In genomic region chr1:98107599-98107998, GRCm38 (mm10) we compare ENCODE assay signal across 17 mouse cellular contexts.
"Had no signal": no experiment of that assay in that cellular context is flagged by ENCODE, and none has a peak within 500 bp of the region (broad histone marks: within the 10 kb centered on the region; RNA-seq: fewer than 3 reads in every experiment).

No protein-coding gene starts in this region.

- H3K36me3 ChIP-seq: kidney, embryonic 15.5 days; limb, embryonic 12.5 days; limb, embryonic 15.5 days had no signal

- H3K4me2 ChIP-seq: kidney, embryonic 15.5 days; limb, embryonic 12.5 days; limb, embryonic 15.5 days; liver, embryonic 11.5 days; lung, embryonic 14.5 days had no signal

- ATAC-seq: liver, postnatal 0 days; lung, postnatal 0 days had no signal

- H3K9me3 ChIP-seq: kidney, embryonic 15.5 days; limb, embryonic 12.5 days; limb, embryonic 15.5 days had no signal

- H3K27ac ChIP-seq: kidney, embryonic 15.5 days; left cerebral cortex, adult 2 months; limb, embryonic 12.5 days; limb, embryonic 15.5 days; liver, embryonic 14.5 days; macrophage had no signal

- DNase-seq: kidney, adult 11 months; kidney, adult 8-10 months; kidney, postnatal 10 days; kidney, postnatal 36 days; layer of hippocampus, postnatal 36 days; liver, postnatal 0 days; lung, embryonic 14.5 days; thymus, adult 18-20 months; thymus, postnatal 36 days had no signal

- H3K9ac ChIP-seq: kidney, embryonic 15.5 days; limb, embryonic 12.5 days; limb, embryonic 15.5 days; liver, embryonic 14.5 days; liver, postnatal 0 days; lung, embryonic 14.5 days had no signal

- H3K4me3 ChIP-seq: kidney, embryonic 15.5 days; left cerebral cortex, adult 2 months; limb, embryonic 12.5 days; limb, embryonic 15.5 days had no signal

- H3K4me1 ChIP-seq: kidney, embryonic 15.5 days; limb, embryonic 12.5 days; limb, embryonic 15.5 days had no signal

- H3K27me3 ChIP-seq: kidney, embryonic 15.5 days; limb, embryonic 12.5 days; limb, embryonic 15.5 days had no signal
